Mouse (Mus musculus): ENCODE measurements around the gene Fthl17c. TPM values are rescaled to one million over a fixed set of nuclear protein-coding genes. Genes with fewer than 3 reads are reported as not detected.
"Not testable (repeated sequence)": the region's sequence is repeated elsewhere in the genome, so short reads cannot be mapped to it uniquely, and the experiment has no call there.

The Fthl17c gene
- not detected for total RNA-seq (2021)

- not testable (repeated sequence) for DNase-seq (ENCODE audit: extremely low spot score in 1 of 2, low spot score in 1 of 2)
Measured at GRCm38 (mm10) chrX:8976459-8976858, at the start of gene Fthl17c. TSS of gene Fthl17c (minus strand) at chrX:8976559.

GRCm38 (mm10) chrX:9019481-9019880 is 43.1 kb upstream of the Fthl17c start:
- DNase-seq (ENCODE audit: extremely low spot score in 1 of 2, low spot score in 1 of 2): no peak

GRCm38 (mm10) chrX:9016079-9016478 is 39.7 kb upstream of the Fthl17c start:
- no peak for DNase-seq (ENCODE audit: extremely low spot score in 1 of 2, low spot score in 1 of 2)

GRCm38 (mm10) chrX:8986655-8987054 is 10.3 kb upstream of the Fthl17c start, which contains the start of gene Fthl17d:
TSS of gene Fthl17d (minus strand) at chrX:8986755.
- not testable (repeated sequence) for DNase-seq (ENCODE audit: extremely low spot score in 1 of 2, low spot score in 1 of 2)

- DNase-seq (ENCODE audit: extremely low spot score in 1 of 2, low spot score in 1 of 2): peak in 1 of 2 experiments; percentile 6
Measured at GRCm38 (mm10) chrX:8964618-8965017, 11.7 kb downstream of the Fthl17c start.

- not testable (repeated sequence) for DNase-seq (ENCODE audit: extremely low spot score in 1 of 2, low spot score in 1 of 2)
Measured at GRCm38 (mm10) chrX:8962875-8963274, 13.5 kb downstream of the Fthl17c start, which contains the start of gene Fthl17b. TSS of gene Fthl17b (minus strand) at chrX:8962975.

- DNase-seq (ENCODE audit: extremely low spot score in 1 of 2, low spot score in 1 of 2): peak; percentile 66 to 91
Measured at GRCm38 (mm10) chrX:8948130-8948805, 28.1 kb downstream of the Fthl17c start.

- no peak for DNase-seq (ENCODE audit: extremely low spot score in 1 of 2, low spot score in 1 of 2)
Measured at GRCm38 (mm10) chrX:8944041-8944440, 32.3 kb downstream of the Fthl17c start.

GRCm38 (mm10) chrX:8927308-8927707 is 49.1 kb downstream of the Fthl17c start:
- no peak for DNase-seq (ENCODE audit: extremely low spot score in 1 of 2, low spot score in 1 of 2)

Other genes with a start within 250 kb of the Fthl17c start
- gene Ssx9, start 228.1 kb downstream of the Fthl17c start, total RNA-seq (2021): not detected
- gene Ssxb5, start 172.9 kb downstream of the Fthl17c start, total RNA-seq (2021): not detected
- not detected for gene Gm6592, start 132.6 kb downstream of the Fthl17c start, total RNA-seq (2021)
- not detected for gene Gm5751, start 102.3 kb downstream of the Fthl17c start, total RNA-seq (2021)
- gene B630019K06Rik, start 84.2 kb downstream of the Fthl17c start, total RNA-seq (2021): 10 to 100 TPM; 27.5 to 33.7 TPM
- not detected for gene Fthl17b, start 13.6 kb downstream of the Fthl17c start, total RNA-seq (2021)
- gene Fthl17d, start 10.2 kb upstream of the Fthl17c start, total RNA-seq (2021): not detected
- not detected for gene Fthl17e, start 56.9 kb upstream of the Fthl17c start, total RNA-seq (2021)
- gene Fthl17f, start 86.5 kb upstream of the Fthl17c start, total RNA-seq (2021): not detected
- gene 4930402K13Rik, start 128.0 kb upstream of the Fthl17c start, total RNA-seq (2021): not detected
- 1 to 10 TPM; 4.6 to 5.4 TPM for gene Lancl3, start 223.3 kb upstream of the Fthl17c start, total RNA-seq (2021)